7 mouse cellular contexts compared by ENCODE assay signal in genomic region chr11:74830256-74831161, GRCm38 (mm10). TPM values are rescaled to one million over a fixed set of nuclear protein-coding genes. Genes with fewer than 3 reads are reported as not detected.
A peak's percentile ranks its signal among the peaks of the same experiment; 100 is the strongest.
DNase-seq lines count a peak whose midpoint lies in the region; ATAC-seq lines count a peak whose summit lies in the region.

Gene Mnt, plus strand, starts transcription at chr11:74830920.

- peaks cover 40% of the 10 kb centered on the region for H3K4me1 ChIP-seq in intestine, embryonic 16.5 days (ENCODE audit: control insufficient read depth, insufficient read depth, low read length)
- peaks cover 20% of the 10 kb centered on the region for H3K4me1 ChIP-seq in midbrain, embryonic 11.5 days (ENCODE audit: control insufficient read depth, insufficient read depth, low read length)

- H3K27me3 ChIP-seq in intestine, embryonic 16.5 days (replicated peaks; ENCODE audit: control insufficient read depth, insufficient read depth, low read length): no peaks in the 10 kb centered on the region
- H3K27me3 ChIP-seq in midbrain, embryonic 11.5 days (ENCODE audit: control insufficient read depth, insufficient read depth, low read length): no peaks in the 10 kb centered on the region

- no peaks in the 10 kb centered on the region for H3K36me3 ChIP-seq in intestine, embryonic 16.5 days (ENCODE audit: control insufficient read depth, insufficient read depth, low read length)
- no peaks in the 10 kb centered on the region for H3K36me3 ChIP-seq in midbrain, embryonic 11.5 days (ENCODE audit: control insufficient read depth, insufficient read depth, low read length)

- peak within 1 kb of the TSS; percentile 89 for H3K4me3 ChIP-seq in intestine, embryonic 16.5 days (ENCODE audit: low read length)
- H3K4me3 ChIP-seq in midbrain, embryonic 11.5 days (ENCODE audit: low read depth, low read length): peak within 1 kb of the TSS; percentile 81

- H3K9ac ChIP-seq in intestine, embryonic 16.5 days (ENCODE audit: low read depth, low read length): peak within 1 kb of the TSS; percentile 86
- peak within 1 kb of the TSS; percentile 86 for H3K9ac ChIP-seq in midbrain, embryonic 11.5 days (ENCODE audit: low read length)

- intact Hi-C loops in left cerebral cortex, postnatal 36 days (cut with DNase I): loop anchor here (1.0 to 10.0 kb wide), 4 partner anchors 8 to 344 kb away; partner anchors contain the start of genes Ovca2 and Pafah1b1

- H3K9me3 ChIP-seq in intestine, embryonic 16.5 days (ENCODE audit: control insufficient read depth, low read length): no peaks in the 10 kb centered on the region
- no peaks in the 10 kb centered on the region for H3K9me3 ChIP-seq in midbrain, embryonic 11.5 days (ENCODE audit: control insufficient read depth, low read length)

- H3K27ac ChIP-seq in intestine, embryonic 16.5 days (ENCODE audit: low read length): peak within 1 kb of the TSS; percentile 97
- H3K27ac ChIP-seq in midbrain, embryonic 11.5 days (ENCODE audit: low read depth, low read length): peak within 1 kb of the TSS; percentile 87

- ATAC-seq in intestine, embryonic 16.5 days: peak; percentile 78
- ATAC-seq in midbrain, embryonic 11.5 days (ENCODE audit: low FRiP score): peak; percentile 90

- DNase-seq in adrenal gland, adult 8-10 months: peak; percentile 100
- DNase-seq in embryo, embryonic 9.5 days (ENCODE audit: extremely low spot score): peak; percentile 96
- peak; percentile 94 to 98 for DNase-seq in gastrocnemius, postnatal 4 days (ENCODE audit: low spot score in 2 of 2)
- peak; percentile 99 for DNase-seq in left cerebral cortex, postnatal 36 days (ENCODE audit: low spot score in 2 of 2)
- DNase-seq in midbrain, embryonic 11.5 days (ENCODE audit: low spot score, missing footprints): peak; percentile 100
- peak; percentile 99 for DNase-seq in skeletal muscle tissue, adult 2 months (ENCODE audit: low read depth, low spot score)

- H3K4me2 ChIP-seq in intestine, embryonic 16.5 days (ENCODE audit: low read depth, low read length): peak within 1 kb of the TSS; percentile 65
- peak within 1 kb of the TSS; percentile 87 for H3K4me2 ChIP-seq in midbrain, embryonic 11.5 days

- WGBS in intestine, embryonic 16.5 days: under 1% methylated on average over 69 of the region's 70 CpGs
- under 1% methylated on average over 70 of the region's 70 CpGs for WGBS in midbrain, embryonic 11.5 days

RNA-seq across cellular contexts. Expression of gene Mnt, which starts in this region (rescaled TPM):
- total RNA-seq in adrenal gland, adult 8-10 months (2022): 10 to 100 TPM; 24.4 to 36.0 (median 27.1) TPM
- 10 to 100 TPM; 12.3 to 13.0 TPM for total RNA-seq in gastrocnemius, postnatal 4 days (2021)
- polyA plus RNA-seq in intestine, embryonic 16.5 days (2015; fragmentation: Nextera tagmentation; extraction: Ambion mirVana): 3.1 and 4.0 TPM in 2 replicates
- 10 to 100 TPM; 31.5 to 31.7 TPM for total RNA-seq in left cerebral cortex, postnatal 36 days (2021)
- polyA plus RNA-seq in midbrain, embryonic 11.5 days (2014; fragmentation: Nextera tagmentation; extraction: Ambion mirVana): 3.7 and 4.5 TPM in 2 replicates

Comparison
In these comparisons a context has a peak if more than half of its experiments do, and no peak if none do; other contexts are left out.
1. Peak in every context shown above with its lines: DNase-seq, ATAC-seq, H3K4me3 ChIP-seq and H3K27ac ChIP-seq.